10 mouse cellular contexts compared by ENCODE assay signal in genomic region chr5:102793536-102793935, GRCm38 (mm10).
DNase-seq lines count a peak whose midpoint lies in the region; ATAC-seq and TF ChIP-seq lines count a peak whose summit lies in the region.
"Had no signal": no experiment of that assay in that cellular context is flagged by ENCODE, and none has a peak within 500 bp of the region (broad histone marks: within the 10 kb centered on the region; RNA-seq: fewer than 3 reads in every experiment).

No protein-coding gene starts in this region.

- no peak for TF ChIP-seq POLR2A in heart, adult 2 months (IDR thresholded peaks at IDR 0.05; ENCODE audit: insufficient read depth, low read depth, low read length)

- peaks cover 2% of the 10 kb centered on the region; the same call in 1 of the 2 replicates for H3K4me1 ChIP-seq in heart, adult 2 months (ENCODE audit: control insufficient read depth, insufficient read depth, low read length)
- H3K4me1 ChIP-seq in heart, embryonic 11.5 days (ENCODE audit: control insufficient read depth, insufficient read depth, low read length), result no peaks in the 10 kb centered on the region

- 67% methylated on average over 11 of the region's 11 CpGs for WGBS in heart, adult 2 months
- WGBS in heart, embryonic 11.5 days (ENCODE audit: insufficient replicate concordance), result 80% methylated on average over 11 of the region's 11 CpGs

- no peak for TF ChIP-seq CTCF in heart, adult 2 months (IDR thresholded peaks at IDR 0.05)

- intact Hi-C loops in heart, adult 2 months (cut with DNase I), result no loop called here
- intact Hi-C loops in heart, postnatal 10 days (cut with DNase I), result no loop called here

- no peak for ATAC-seq in heart, embryonic 11.5 days (replicated peaks; ENCODE audit: insufficient number of reproducible peaks, low FRiP score, low TSS enrichment)
- ATAC-seq: liver, postnatal 0 days had no signal

- H3K9me3 ChIP-seq in heart, embryonic 11.5 days (replicated peaks; ENCODE audit: control insufficient read depth, low read length), result no peaks in the 10 kb centered on the region

- DNase-seq in heart, adult 2 months, result peak; percentile 41 to 66
- DNase-seq in adrenal gland, postnatal 14 days, result peak; percentile 12
- DNase-seq in heart, postnatal 10 days, result peak; percentile 19 to 24
- peak; percentile 30 to 34 for DNase-seq in lung, postnatal 4 days
- DNase-seq in spleen, postnatal 14 days (ENCODE audit: low spot score in 2 of 2), result no peak
- no peak for DNase-seq in ovary, adult 18-20 months (ENCODE audit: low spot score)
- no peak for DNase-seq in thymus, postnatal 25 days
- DNase-seq: liver, postnatal 0 days had no signal

- no peak overlapping the region for H3K9ac ChIP-seq in heart, adult 2 months (ENCODE audit: low read depth, low read length)
- no peak overlapping the region for H3K9ac ChIP-seq in heart, embryonic 11.5 days (ENCODE audit: low read depth, low read length)
- H3K9ac ChIP-seq: liver, postnatal 0 days had no signal

- no peak for TF ChIP-seq EP300 in heart, adult 2 months (IDR thresholded peaks at IDR 0.05; ENCODE audit: insufficient read depth, low read depth, low read length)

- no peaks in the 10 kb centered on the region for H3K27me3 ChIP-seq in heart, adult 2 months (ENCODE audit: control insufficient read depth, insufficient read depth, low read length)
- no peaks in the 10 kb centered on the region for H3K27me3 ChIP-seq in heart, embryonic 11.5 days (ENCODE audit: control insufficient read depth, insufficient read depth, low read length)

- H3K4me2 ChIP-seq in heart, embryonic 11.5 days, result no peak overlapping the region

- H3K4me3 ChIP-seq in heart, adult 2 months, result no peak overlapping the region
- no peak overlapping the region for H3K4me3 ChIP-seq in heart, embryonic 11.5 days (ENCODE audit: low read depth, low read length)

- H3K79me2 ChIP-seq in heart, adult 2 months (replicated peaks; ENCODE audit: control insufficient read depth, insufficient read depth, low read length), result no peaks in the 10 kb centered on the region

- no peaks in the 10 kb centered on the region for H3K36me3 ChIP-seq in heart, adult 2 months (ENCODE audit: control insufficient read depth, insufficient read depth, low read length)
- no peaks in the 10 kb centered on the region for H3K36me3 ChIP-seq in heart, embryonic 11.5 days (ENCODE audit: control insufficient read depth, insufficient read depth, low read length)

- peak overlapping the region; percentile 41 for H3K27ac ChIP-seq in heart, adult 2 months
- H3K27ac ChIP-seq in heart, embryonic 11.5 days (ENCODE audit: low read depth, low read length), result no peak overlapping the region
- H3K27ac ChIP-seq: kidney, postnatal 0 days had no signal

Comparison
In these comparisons a context has a peak if more than half of its experiments do, and no peak if none do; other contexts are left out.
1. DNase-seq: peak in heart, adult 2 months (2 of 2), adrenal gland, postnatal 14 days (single experiment), heart, postnatal 10 days (2 of 2) and lung, postnatal 4 days (2 of 2); none in spleen, postnatal 14 days (0 of 2), ovary, adult 18-20 months (single experiment) and thymus, postnatal 25 days (single experiment).